Mouse (Mus musculus): ENCODE results near the gene Mcm2. TPM values are rescaled to one million over a fixed set of nuclear protein-coding genes. Genes with fewer than 3 reads are reported as not detected.

Mcm2 gene
- polyA plus RNA-seq, 1 experiment from 2014 or later, result 20.5 TPM

DNA sequence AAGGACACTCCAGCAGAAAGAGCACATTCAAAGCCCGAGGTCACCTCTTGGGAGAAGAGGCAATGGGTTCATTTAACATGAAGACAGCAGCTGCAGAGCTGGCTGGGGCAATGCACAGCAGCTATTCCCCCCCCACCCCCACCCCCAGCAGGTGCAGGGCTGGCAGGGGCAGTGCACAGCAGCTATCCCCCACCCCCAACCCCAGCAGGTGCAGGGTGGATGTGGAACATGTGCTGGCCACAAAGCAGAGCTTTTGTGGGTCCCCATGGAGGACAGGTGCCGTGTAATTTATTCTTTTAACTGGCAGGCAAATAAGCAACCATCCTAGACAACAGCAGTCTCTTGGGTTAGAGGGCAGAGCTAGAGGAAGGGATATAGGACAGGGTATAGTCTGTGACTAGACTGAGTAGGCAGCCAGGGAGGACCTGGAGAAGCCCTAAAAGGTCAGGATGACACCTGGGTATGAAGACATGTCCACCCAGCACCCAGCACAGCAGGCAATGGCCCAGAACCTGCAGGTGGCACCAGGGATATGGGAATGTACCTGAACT is 12.1 kb downstream of the Mcm2 start:
- Histone ChIP-seq H3K27ac (replicated peaks) (no peak overlapping the region), H3K9me3 (replicated peaks) (no peaks in the 10 kb centered on the region), H3K27me3 (replicated peaks) (no peaks in the 10 kb centered on the region), H3K9ac (replicated peaks) (no peak overlapping the region), H3K36me3 (peaks cover 25% of the 10 kb centered on the region), H3K4me2 (no peak overlapping the region), H3K4me3 (replicated peaks) (no peak overlapping the region), H3K4me1 (0 out of 2 replicates have a peak, but pooled peaks cover 9% of the 10 kb centered on the region)
- ATAC-seq (ENCODE audit: low FRiP score), result 0 out of 2 replicates have a peak, but pooled peaks have one; percentile 39
- 31% methylated on average over 2 of the region's 2 CpGs for whole genome bisulfite sequencing

DNA sequence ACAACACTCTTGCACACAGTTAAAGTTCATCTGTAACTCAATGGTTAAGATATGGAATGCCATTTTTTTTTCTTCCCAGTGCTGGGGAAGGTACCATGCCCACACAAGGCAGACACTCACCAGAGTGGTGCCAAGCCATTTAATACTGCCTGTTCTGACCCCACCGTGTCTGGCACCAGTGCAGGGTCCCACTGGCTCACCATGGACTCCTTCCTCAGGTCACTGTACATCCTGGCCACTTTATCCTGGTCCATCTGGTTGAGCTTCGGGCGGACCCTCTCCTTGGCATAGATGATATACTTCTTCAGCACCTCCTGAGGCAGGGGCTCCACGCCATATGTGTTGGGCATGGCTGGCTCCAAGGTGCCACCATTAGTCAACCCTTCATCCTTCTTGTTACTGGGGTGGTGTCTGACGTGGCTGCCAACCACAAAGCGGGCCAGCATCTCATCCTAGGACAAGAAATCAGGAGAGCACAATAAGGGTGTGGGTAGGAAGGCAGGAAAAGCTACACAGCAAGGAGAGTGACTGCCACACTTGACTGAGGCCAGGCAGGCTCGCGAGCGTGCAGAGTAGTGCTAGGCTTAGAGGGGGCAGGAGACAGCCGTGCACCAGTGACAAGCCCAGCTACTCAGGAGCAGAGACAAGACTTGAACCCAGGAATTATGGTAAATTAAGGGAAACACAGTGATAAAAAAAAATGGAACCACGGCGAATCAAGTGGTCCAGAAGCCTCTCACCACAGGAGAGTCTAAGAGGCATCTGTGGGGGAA is 12.8 kb downstream of the Mcm2 start:
- Histone ChIP-seq H3K27me3 (replicated peaks) (no peaks in the 10 kb centered on the region), H3K4me1 (0 out of 2 replicates have a peak, but pooled peaks cover 9% of the 10 kb centered on the region), H3K9me3 (replicated peaks) (no peaks in the 10 kb centered on the region), H3K9ac (replicated peaks) (no peak overlapping the region), H3K36me3 (peaks cover 22% of the 10 kb centered on the region), H3K4me2 (no peak overlapping the region), H3K27ac (replicated peaks) (no peak overlapping the region), H3K4me3 (replicated peaks) (no peak overlapping the region)
- ATAC-seq (ENCODE audit: low FRiP score), result no peak
- WGBS, result 72% methylated on average over 12 of the region's 12 CpGs

DNA sequence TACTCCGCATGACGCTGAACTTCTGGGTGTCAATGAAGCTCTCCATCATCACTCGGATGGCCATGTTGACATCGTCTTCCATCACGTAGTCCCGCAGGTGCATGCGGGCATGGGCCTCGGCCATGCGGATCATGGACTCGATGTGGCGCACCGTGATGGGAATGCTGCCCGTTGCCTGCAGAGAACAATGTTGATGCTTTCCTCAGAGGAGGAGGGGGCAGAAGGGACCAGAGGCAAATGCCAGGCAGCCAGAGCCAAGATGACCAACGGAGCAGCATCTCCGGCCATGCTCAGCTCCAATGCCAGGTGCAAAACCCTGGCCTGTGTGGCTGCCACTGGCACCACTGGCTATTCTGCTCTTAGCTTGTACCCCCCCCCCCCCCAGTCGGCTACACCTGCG is 13.9 kb downstream of the Mcm2 start:
- no peak for ATAC-seq (ENCODE audit: low FRiP score)
- Histone ChIP-seq H3K36me3 (peaks cover 19% of the 10 kb centered on the region), H3K27me3 (replicated peaks) (no peaks in the 10 kb centered on the region), H3K9me3 (replicated peaks) (no peaks in the 10 kb centered on the region), H3K4me2 (no peak overlapping the region), H3K9ac (replicated peaks) (no peak overlapping the region), H3K27ac (replicated peaks) (no peak overlapping the region), H3K4me1 (0 out of 2 replicates have a peak, but pooled peaks cover 9% of the 10 kb centered on the region), H3K4me3 (replicated peaks) (no peak overlapping the region)
- 96% methylated on average over 17 of the region's 17 CpGs for WGBS

DNA sequence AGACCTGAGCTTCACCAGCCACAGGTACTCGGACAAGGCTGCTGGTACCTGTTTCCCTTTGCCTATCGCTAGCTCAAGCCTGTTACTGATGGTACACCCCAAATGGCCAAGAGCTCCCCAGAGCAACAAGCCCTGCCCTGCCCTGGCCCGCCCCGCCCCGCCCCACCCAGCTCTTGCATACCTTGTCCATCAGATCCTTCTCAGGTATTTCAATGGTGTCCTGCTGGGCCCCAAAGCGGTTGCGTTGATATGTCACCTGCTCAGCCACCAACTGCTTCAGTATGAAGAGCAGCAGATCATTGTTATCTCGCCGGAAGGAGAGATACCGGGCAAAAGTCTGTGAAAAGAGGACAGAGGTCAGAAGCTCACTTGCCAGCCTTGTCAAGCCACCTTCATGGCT is 14.4 kb downstream of the Mcm2 start:
- WGBS, result 93% methylated on average over 10 of the region's 10 CpGs
- Histone ChIP-seq H3K4me2 (no peak overlapping the region), H3K27ac (replicated peaks) (no peak overlapping the region), H3K4me1 (0 out of 2 replicates have a peak, but pooled peaks cover 9% of the 10 kb centered on the region), H3K4me3 (replicated peaks) (no peak overlapping the region), H3K9me3 (replicated peaks) (no peaks in the 10 kb centered on the region), H3K27me3 (replicated peaks) (no peaks in the 10 kb centered on the region), H3K36me3 (peaks cover 14% of the 10 kb centered on the region), H3K9ac (replicated peaks) (no peak overlapping the region)
- no peak for ATAC-seq (ENCODE audit: low FRiP score)

DNA sequence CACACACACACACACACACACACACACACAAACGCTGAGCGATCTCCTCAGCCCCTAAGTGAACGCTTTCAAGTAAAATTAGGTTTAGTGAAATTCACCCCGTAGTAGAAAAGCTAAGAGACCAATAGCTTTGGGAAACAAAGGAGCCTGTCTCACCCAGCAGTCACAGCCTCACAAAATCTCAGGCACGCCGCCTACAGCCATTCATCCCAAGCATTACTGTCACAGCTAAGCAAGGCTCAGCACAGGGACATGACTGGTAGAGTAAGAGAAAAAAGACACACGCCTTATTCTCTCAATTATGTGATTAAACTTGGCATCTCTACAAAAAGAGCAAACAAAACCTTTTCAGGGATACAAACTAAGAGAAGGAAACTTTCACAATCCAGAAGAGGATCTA is 17.2 kb downstream of the Mcm2 start:
- WGBS, result 47% methylated on average over 7 of the region's 7 CpGs
- H3K27ac ChIP-seq (replicated peaks), result no peak overlapping the region
- ATAC-seq (ENCODE audit: low FRiP score), result no peak

DNA sequence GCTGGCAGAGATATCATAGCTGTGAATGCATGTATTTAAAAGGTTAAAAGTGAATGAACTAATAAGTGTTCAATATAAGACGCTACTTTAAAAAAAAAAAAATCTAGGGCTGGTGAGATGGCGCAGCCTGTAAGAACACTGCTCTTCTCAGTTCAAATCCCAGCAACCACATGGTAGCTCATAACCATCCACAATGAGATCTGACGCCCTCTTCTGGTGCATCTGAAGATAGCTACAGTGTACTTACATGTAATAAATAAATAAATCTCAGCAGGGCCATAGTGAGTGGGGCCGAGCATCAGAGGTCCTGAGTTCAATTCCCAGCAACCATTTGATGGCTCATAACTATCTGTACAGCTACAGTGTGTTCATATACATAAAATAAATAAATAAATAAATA is 19.1 kb downstream of the Mcm2 start:
- no peak overlapping the region for H3K9ac ChIP-seq (replicated peaks)
- no peak overlapping the region for H3K4me2 ChIP-seq
- 58% methylated on average over 4 of the region's 4 CpGs for WGBS
- H3K4me1 ChIP-seq, result peaks cover 10% of the 10 kb centered on the region
- no peak overlapping the region for H3K4me3 ChIP-seq (replicated peaks)
- H3K9me3 ChIP-seq (replicated peaks), result no peaks in the 10 kb centered on the region
- H3K27ac ChIP-seq (replicated peaks), result no peak overlapping the region
- no peaks in the 10 kb centered on the region for H3K27me3 ChIP-seq (replicated peaks)
- no peak for ATAC-seq (ENCODE audit: low FRiP score)
- H3K36me3 ChIP-seq, result peaks cover 3% of the 10 kb centered on the region

More for the DNA sequence above, 17.2 kb downstream of the Mcm2 start:
- H3K4me2 ChIP-seq, result no peak overlapping the region
- H3K9me3 ChIP-seq (replicated peaks), result no peaks in the 10 kb centered on the region
- no peak overlapping the region for H3K9ac ChIP-seq (replicated peaks)
- H3K36me3 ChIP-seq, result peaks cover 14% of the 10 kb centered on the region
- H3K27me3 ChIP-seq (replicated peaks), result no peaks in the 10 kb centered on the region
- H3K4me3 ChIP-seq (replicated peaks), result no peak overlapping the region
- H3K4me1 ChIP-seq, result 0 out of 2 replicates have a peak, but pooled peaks cover 4% of the 10 kb centered on the region

DNA sequence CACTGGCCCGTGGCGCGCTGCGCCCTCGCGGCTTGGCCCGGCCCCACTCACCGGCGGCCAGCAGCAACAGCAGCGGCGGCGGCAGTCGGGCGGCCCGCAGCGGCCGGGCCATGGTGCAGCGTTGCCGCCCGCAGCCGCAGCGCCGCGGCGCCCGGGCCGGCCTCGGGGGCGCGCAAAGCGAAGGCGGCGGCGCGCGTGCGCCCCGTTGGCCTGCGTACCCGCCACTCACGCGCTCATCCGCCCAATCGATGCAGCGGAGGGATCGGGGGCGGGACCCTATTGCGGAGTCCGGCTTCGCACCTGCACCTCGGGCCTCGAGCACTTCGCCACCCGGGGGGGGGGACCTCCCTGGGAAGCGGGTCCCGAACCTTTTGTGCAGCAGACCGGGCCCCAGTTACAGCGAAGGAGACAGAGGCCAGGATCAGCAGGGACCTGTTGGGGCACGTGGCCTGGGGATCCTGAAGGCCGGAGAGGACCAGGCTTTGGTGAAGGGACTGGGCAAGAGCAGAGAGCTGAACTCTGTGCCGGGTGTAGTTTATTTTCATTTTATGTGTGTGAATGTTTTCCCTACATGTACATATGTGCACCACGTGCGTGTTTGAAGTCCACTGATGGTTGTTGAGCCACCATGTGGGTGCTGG is 23.6 kb downstream of the Mcm2 start, which contains the start of gene Podxl2:
Gene Podxl2 (minus strand): TSS at position 177 of the 641 bp plus-strand sequence.
- Histone ChIP-seq H3K9me3 (replicated peaks) (no peaks in the 10 kb centered on the region), H3K27me3 (replicated peaks) (no peaks in the 10 kb centered on the region), H3K9ac (replicated peaks) (peak within 1 kb of the TSS; percentile 96), H3K4me3 (replicated peaks) (peak within 1 kb of the TSS; percentile 86), H3K4me1 (peaks cover 40% of the 10 kb centered on the region), H3K4me2 (peak within 1 kb of the TSS; percentile 81), H3K36me3 (no peaks in the 10 kb centered on the region), H3K27ac (replicated peaks) (peak within 1 kb of the TSS; percentile 97)
- ATAC-seq (ENCODE audit: low FRiP score), result peak; percentile 79
- WGBS, result 4% methylated on average over 63 of the region's 63 CpGs

DNA sequence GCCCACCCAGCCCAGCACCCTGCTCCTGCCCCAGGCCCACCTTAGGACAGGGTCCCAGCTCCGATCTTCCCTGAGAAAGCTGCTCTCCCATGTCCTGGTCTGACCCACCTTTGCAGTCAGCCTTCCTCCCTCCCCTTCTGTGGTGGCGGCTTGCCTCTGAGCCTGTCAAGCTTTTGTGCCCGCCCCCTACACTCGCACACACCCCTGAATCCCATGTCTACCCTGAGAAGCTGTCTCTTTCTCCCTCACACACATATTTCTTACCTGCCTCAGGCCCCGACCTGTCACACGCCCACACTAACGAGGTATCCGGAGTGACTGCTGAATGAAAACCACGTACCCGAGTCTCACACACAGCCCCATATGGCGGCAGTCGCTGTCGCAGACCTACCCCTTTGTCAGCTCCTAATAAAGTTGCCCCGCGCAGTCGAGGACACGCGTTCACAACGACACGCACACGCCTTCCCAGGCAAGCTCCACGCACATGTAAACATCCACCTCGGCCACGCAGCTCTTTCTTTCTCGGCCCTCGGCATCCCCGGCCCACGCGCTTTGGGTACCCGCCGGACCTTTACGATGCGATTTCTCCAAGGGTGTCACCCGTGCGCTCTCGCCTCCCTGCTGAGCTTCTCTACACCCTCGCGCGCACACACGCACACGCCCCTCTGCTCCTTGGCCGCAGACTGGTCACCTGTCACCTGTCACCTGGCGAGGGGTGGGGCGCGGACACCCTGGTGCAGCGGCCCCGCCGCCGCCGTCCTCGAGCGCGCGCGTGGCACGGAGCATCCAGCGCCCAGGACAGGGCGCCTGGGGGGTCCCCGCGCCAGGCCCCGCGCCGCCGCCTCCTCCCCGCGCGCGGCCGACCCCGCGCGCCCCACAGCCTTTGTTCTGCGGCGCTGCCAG is 24.4 kb downstream of the Mcm2 start:
- Histone ChIP-seq H3K4me2 (peak overlapping the region; percentile 81), H3K4me1 (peaks cover 48% of the 10 kb centered on the region), H3K27ac (replicated peaks) (peak overlapping the region; percentile 97), H3K9me3 (replicated peaks) (no peaks in the 10 kb centered on the region), H3K27me3 (replicated peaks) (no peaks in the 10 kb centered on the region), H3K9ac (replicated peaks) (peak overlapping the region; percentile 96), H3K4me3 (replicated peaks) (peak overlapping the region; percentile 86), H3K36me3 (no peaks in the 10 kb centered on the region)
- 1% methylated on average over 58 of the region's 74 CpGs for WGBS
- peak; percentile 69 for ATAC-seq (ENCODE audit: low FRiP score)

DNA sequence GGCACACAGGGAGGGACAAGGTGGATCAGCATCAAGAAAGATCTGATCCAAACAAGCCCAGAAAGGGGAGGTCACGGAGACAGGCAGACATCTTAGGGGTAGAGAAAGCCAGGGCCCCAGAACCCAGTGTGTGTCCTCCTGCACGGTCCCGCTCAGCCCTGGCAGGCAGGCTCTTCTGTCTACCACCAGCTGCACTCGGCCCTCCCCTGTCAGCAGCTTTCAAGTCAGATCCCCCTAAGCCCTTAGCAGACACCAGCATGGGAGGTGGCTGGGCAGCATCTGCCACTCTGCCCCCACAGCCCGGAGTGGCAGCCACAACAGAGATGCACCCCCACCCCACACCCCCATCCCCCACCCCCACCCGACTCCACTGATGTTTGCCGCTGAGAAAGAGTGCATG is 25.8 kb downstream of the Mcm2 start:
- WGBS, result 27% methylated on average over 7 of the region's 7 CpGs
- Histone ChIP-seq H3K36me3 (no peaks in the 10 kb centered on the region), H3K4me3 (replicated peaks) (peak overlapping the region; percentile 86), H3K9me3 (replicated peaks) (no peaks in the 10 kb centered on the region), H3K27me3 (replicated peaks) (no peaks in the 10 kb centered on the region), H3K27ac (replicated peaks) (peak overlapping the region; percentile 97), H3K9ac (replicated peaks) (peak overlapping the region; percentile 96), H3K4me1 (peaks cover 50% of the 10 kb centered on the region), H3K4me2 (peak overlapping the region; percentile 81)
- no peak for ATAC-seq (ENCODE audit: low FRiP score)

DNA sequence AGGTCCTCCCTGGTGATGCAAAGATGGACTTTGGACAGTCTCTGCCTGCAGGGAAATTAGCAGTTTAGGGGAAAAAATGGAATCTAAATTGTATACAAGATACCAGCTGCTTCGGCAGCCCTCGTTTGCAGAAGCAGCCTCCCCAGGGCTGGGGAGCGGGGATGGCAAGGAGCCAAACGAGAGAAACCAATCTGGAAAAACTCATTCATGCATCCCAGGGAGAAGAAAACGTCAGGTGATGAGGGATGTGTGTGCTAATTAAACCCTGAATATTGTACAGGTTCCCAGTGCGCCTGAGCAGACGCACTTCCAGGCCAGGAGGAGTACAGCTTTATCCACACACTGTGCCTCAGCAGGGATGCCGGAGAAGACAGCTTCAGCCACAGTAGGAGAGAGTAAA is 27.0 kb downstream of the Mcm2 start:
- 20% methylated on average over 8 of the region's 8 CpGs for WGBS

DNA sequence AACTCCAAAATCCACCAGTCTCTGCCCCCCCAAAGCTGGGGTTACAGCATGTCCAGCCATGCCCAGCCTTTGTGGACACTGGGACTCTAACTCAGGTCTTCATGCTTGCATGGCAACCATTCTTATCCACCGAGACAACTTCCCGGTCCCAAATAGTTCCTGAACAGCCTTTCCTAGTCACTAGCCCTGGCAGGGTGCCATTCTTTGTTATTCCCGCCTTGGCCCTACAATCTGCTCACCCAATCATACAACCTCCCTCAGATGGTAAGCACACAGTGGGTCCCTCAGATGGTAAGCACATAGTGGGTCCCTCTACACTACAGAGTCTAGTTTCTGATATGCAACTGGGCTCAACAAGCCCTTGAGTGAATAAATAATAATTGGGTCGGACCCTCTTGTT is 28.0 kb downstream of the Mcm2 start:
- Histone ChIP-seq H3K4me2 (peak overlapping the region; percentile 81), H3K4me3 (replicated peaks) (no peak overlapping the region)

More for the DNA sequence above, 27.0 kb downstream of the Mcm2 start:
- no peaks in the 10 kb centered on the region for H3K9me3 ChIP-seq (replicated peaks)
- peak overlapping the region; percentile 86 for H3K4me3 ChIP-seq (replicated peaks)
- peaks cover 56% of the 10 kb centered on the region for H3K4me1 ChIP-seq
- peak; percentile 3; the same call in 1 of the 2 replicates for ATAC-seq (ENCODE audit: low FRiP score)
- no peaks in the 10 kb centered on the region for H3K27me3 ChIP-seq (replicated peaks)
- H3K36me3 ChIP-seq, result no peaks in the 10 kb centered on the region; the same call in 1 of the 2 replicates
- no peak overlapping the region; the same call in 1 of the 2 replicates for H3K9ac ChIP-seq (replicated peaks)
- H3K27ac ChIP-seq (replicated peaks), result peak overlapping the region; percentile 97
- peak overlapping the region; percentile 81 for H3K4me2 ChIP-seq

More for the DNA sequence above, 28.0 kb downstream of the Mcm2 start:
- Histone ChIP-seq H3K4me1 (peaks cover 58% of the 10 kb centered on the region), H3K36me3 (no peaks in the 10 kb centered on the region; the same call in 1 of the 2 replicates), H3K27me3 (replicated peaks) (no peaks in the 10 kb centered on the region), H3K9ac (replicated peaks) (no peak overlapping the region), H3K9me3 (replicated peaks) (no peaks in the 10 kb centered on the region), H3K27ac (replicated peaks) (peak overlapping the region; percentile 97)
- 30% methylated on average over 4 of the region's 4 CpGs for WGBS
- no peak for ATAC-seq (ENCODE audit: low FRiP score)

Data from neural tube, embryonic 15.5 days (tissue).